Mouse (Mus musculus): ENCODE measurements around the gene 4931422A03Rik.

DNA sequence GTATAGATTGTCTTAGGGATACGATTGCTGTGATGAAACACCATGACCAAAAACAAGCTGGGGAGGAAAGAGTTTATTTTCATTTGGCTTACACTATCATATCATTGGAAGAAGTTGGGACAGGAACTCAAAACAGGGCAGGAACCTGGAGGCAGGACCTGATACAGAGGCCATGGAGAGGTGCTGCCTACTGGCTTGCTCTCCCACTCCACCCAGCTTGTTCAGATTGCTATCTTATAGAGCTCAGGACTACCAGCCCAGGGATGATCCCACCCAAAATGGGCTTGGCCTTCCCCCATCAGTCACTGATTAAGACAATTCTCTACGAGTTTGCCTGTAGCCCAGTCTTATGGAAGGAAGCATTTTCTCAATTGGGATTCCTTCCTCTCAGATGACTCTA is 36.0 kb upstream of the 4931422A03Rik start:
- TF ChIP-seq CTCF (IDR thresholded peaks at IDR 0.05; ENCODE audit: low read depth, low read length) (no peak), POLR2A (IDR thresholded peaks at IDR 0.05; ENCODE audit: insufficient read depth, low read length) (no peak)
